Mouse (Mus musculus): ENCODE measurements around the gene Mfsd4b1. TPM values are rescaled to one million over a fixed set of nuclear protein-coding genes. Genes with fewer than 3 reads are reported as not detected.
"Not testable (repeated sequence)": the region's sequence is repeated elsewhere in the genome, so short reads cannot be mapped to it uniquely, and the experiment has no call there.

Mfsd4b1 gene
- polyA plus RNA-seq, 1 experiment from 2014 or later = 0.56 TPM

- Histone ChIP-seq H3K4me1 (replicated peaks) (no peaks in the 10 kb centered on the region), H3K27ac (no peak overlapping the region), H3K4me2 (no peak overlapping the region), H3K9ac (no peak overlapping the region), H3K4me3 (replicated peaks) (no peak overlapping the region), H3K36me3 (peaks cover 43% of the 10 kb centered on the region), H3K9me3 (replicated peaks) (no peaks in the 10 kb centered on the region), H3K27me3 (no peaks in the 10 kb centered on the region)
- WGBS (ENCODE audit: insufficient replicate concordance) = 73% methylated on average over 2 of the region's 2 CpGs
- DNase-seq (no peak), ATAC-seq (ENCODE audit: low read depth) (no peak)
These were observed 7.8 kb upstream of the Mfsd4b1 start for GRCm38 (mm10) chr10:40032897-40033296.

DNA sequence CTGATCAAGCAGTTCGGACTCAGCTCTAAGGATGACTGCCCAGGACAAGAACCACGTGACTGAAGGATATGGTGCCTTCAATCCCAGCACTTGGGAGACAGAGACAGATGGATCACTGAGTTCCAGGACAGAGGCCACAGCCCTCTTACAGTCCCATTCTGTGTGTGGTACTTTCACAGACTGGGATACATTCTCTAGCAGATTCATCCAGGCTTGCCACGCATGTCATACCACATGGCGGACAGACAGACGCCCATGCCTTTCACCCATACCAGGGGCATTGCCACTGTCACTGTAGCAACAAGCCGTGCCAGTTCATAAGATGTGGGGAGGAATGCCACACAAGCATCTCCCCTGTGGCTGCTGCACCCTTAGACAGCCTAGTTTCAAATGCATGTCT lies 5.6 kb upstream of the Mfsd4b1 start:
- no peak overlapping the region for H3K4me3 ChIP-seq (replicated peaks)
- H3K4me2 ChIP-seq = no peak overlapping the region
- no peak for DNase-seq
- peaks cover 24% of the 10 kb centered on the region for H3K36me3 ChIP-seq
- H3K27me3 ChIP-seq = no peaks in the 10 kb centered on the region
- WGBS (ENCODE audit: insufficient replicate concordance) = 87% methylated on average over 6 of the region's 6 CpGs
- ATAC-seq (ENCODE audit: low read depth) = no peak
- H3K27ac ChIP-seq = no peak overlapping the region
- H3K4me1 ChIP-seq (replicated peaks) = no peaks in the 10 kb centered on the region
- H3K9ac ChIP-seq = no peak overlapping the region
- H3K9me3 ChIP-seq (replicated peaks) = no peaks in the 10 kb centered on the region

- H3K27ac ChIP-seq = no peak overlapping the region
- no peak overlapping the region for H3K4me2 ChIP-seq
- no peak overlapping the region for H3K4me3 ChIP-seq (replicated peaks)
- peaks cover 7% of the 10 kb centered on the region for H3K4me1 ChIP-seq (replicated peaks)
- H3K36me3 ChIP-seq = peaks cover 12% of the 10 kb centered on the region
- H3K9ac ChIP-seq = no peak overlapping the region
- no peak for DNase-seq
- ATAC-seq (ENCODE audit: low read depth) = no peak
- WGBS (ENCODE audit: insufficient replicate concordance) = 81% methylated on average over 2 of the region's 2 CpGs
- H3K27me3 ChIP-seq = peaks cover 10% of the 10 kb centered on the region
- no peaks in the 10 kb centered on the region for H3K9me3 ChIP-seq (replicated peaks)
These were observed 4.5 kb upstream of the Mfsd4b1 start for GRCm38 (mm10) chr10:40029610-40030009.

DNA sequence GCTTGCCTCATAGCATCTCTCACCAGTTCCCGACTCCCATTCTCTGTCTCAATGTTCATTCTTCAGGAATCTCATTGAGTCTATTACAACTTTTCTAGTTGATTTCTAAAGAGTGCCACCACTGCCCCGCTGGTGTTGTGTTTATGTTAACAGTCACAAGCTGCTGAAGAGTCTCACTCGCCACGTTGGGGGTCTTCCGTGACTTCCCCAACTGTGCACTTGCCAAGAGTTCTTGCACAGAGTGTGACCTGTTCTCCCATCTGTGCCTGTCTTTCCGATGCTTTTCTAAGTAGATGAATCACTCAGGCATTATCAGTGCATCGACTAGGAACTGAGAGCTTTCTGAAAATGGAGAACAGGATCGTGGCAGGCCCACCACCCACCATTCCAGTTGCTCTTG lies 3.0 kb upstream of the Mfsd4b1 start:
- H3K4me1 ChIP-seq (replicated peaks) = peaks cover 9% of the 10 kb centered on the region
- H3K9me3 ChIP-seq (replicated peaks) = no peaks in the 10 kb centered on the region
- 74% methylated on average over 8 of the region's 8 CpGs for whole genome bisulfite sequencing (ENCODE audit: insufficient replicate concordance)
- H3K27ac ChIP-seq = no peak overlapping the region
- peaks cover 21% of the 10 kb centered on the region for H3K27me3 ChIP-seq
- H3K9ac ChIP-seq = no peak overlapping the region
- H3K4me2 ChIP-seq = no peak overlapping the region
- DNase-seq (no peak), ATAC-seq (ENCODE audit: low read depth) (no peak)
- H3K4me3 ChIP-seq (replicated peaks) = no peak overlapping the region
- 0 out of 2 replicates have a peak, but pooled peaks cover 2% of the 10 kb centered on the region for H3K36me3 ChIP-seq

GRCm38 (mm10) chr10:40026546-40026945 lies 1.5 kb upstream of the Mfsd4b1 start:
- no peaks in the 10 kb centered on the region for H3K36me3 ChIP-seq
- no peaks in the 10 kb centered on the region for H3K9me3 ChIP-seq (replicated peaks)
- H3K27ac ChIP-seq = no peak overlapping the region
- no peak overlapping the region for H3K4me3 ChIP-seq (replicated peaks)
- WGBS (ENCODE audit: insufficient replicate concordance) = 82% methylated on average over 5 of the region's 5 CpGs
- no peak overlapping the region for H3K4me2 ChIP-seq
- H3K27me3 ChIP-seq = peaks cover 33% of the 10 kb centered on the region
- DNase-seq (no peak), ATAC-seq (ENCODE audit: low read depth) (no peak)
- peaks cover 9% of the 10 kb centered on the region for H3K4me1 ChIP-seq (replicated peaks)
- H3K9ac ChIP-seq = no peak overlapping the region

- ATAC-seq (ENCODE audit: low read depth) = no peak
These were observed 492 bp upstream of the Mfsd4b1 start for GRCm38 (mm10) chr10:40025560-40025959.

DNA sequence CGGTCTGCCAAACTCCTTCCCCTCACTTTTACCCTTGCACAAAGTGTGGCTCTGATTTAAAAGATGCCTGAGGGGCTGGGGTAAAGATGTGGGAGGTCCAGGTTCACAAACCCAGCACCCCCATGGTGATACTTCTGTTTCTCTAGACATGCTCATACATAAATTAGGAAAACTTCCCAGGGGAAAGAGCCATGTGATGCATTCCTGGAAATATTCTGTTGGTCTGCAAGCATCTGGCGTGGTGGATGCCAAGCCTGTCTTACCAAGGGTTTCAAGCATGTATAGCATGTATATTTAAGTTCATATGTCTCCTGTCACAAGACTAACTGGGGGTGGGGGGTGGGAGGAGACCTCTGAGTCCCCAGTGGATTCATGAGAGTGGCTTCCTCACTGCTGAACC lies 4.7 kb downstream of the Mfsd4b1 start:
- 42% methylated on average over 2 of the region's 2 CpGs for WGBS (ENCODE audit: insufficient replicate concordance)

More at GRCm38 (mm10) chr10:40025560-40025959, 492 bp upstream of the Mfsd4b1 start:
- Histone ChIP-seq H3K9me3 (replicated peaks) (no peaks in the 10 kb centered on the region), H3K36me3 (no peaks in the 10 kb centered on the region), H3K9ac (no peak overlapping the region), H3K27me3 (peaks cover 39% of the 10 kb centered on the region), H3K4me3 (replicated peaks) (peak overlapping the region; percentile 55), H3K4me2 (peak overlapping the region; percentile 68), H3K27ac (no peak overlapping the region), H3K4me1 (replicated peaks) (peaks cover 9% of the 10 kb centered on the region)
- no peak for DNase-seq
- 61% methylated on average over 8 of the region's 8 CpGs for WGBS (ENCODE audit: insufficient replicate concordance)

GRCm38 (mm10) chr10:40019492-40019891 lies 5.6 kb downstream of the Mfsd4b1 start:
- H3K27ac ChIP-seq = no peak overlapping the region
- H3K4me2 ChIP-seq = no peak overlapping the region
- H3K9me3 ChIP-seq (replicated peaks) = no peaks in the 10 kb centered on the region
- no peak overlapping the region for H3K9ac ChIP-seq
- H3K27me3 ChIP-seq = peaks cover 30% of the 10 kb centered on the region
- H3K36me3 ChIP-seq = no peaks in the 10 kb centered on the region
- H3K4me1 ChIP-seq (replicated peaks) = peaks cover under 1% of the 10 kb centered on the region
- WGBS (ENCODE audit: insufficient replicate concordance) = 64% methylated on average over 3 of the region's 3 CpGs
- H3K4me3 ChIP-seq (replicated peaks) = no peak overlapping the region
- ATAC-seq (ENCODE audit: low read depth) (no peak), DNase-seq (no peak)

More for the DNA sequence above, 4.7 kb downstream of the Mfsd4b1 start:
- Histone ChIP-seq H3K27ac (no peak overlapping the region), H3K36me3 (no peaks in the 10 kb centered on the region), H3K4me1 (replicated peaks) (peaks cover 8% of the 10 kb centered on the region), H3K4me2 (no peak overlapping the region), H3K9ac (no peak overlapping the region), H3K9me3 (replicated peaks) (no peaks in the 10 kb centered on the region), H3K4me3 (replicated peaks) (no peak overlapping the region), H3K27me3 (peaks cover 39% of the 10 kb centered on the region)
- ATAC-seq (ENCODE audit: low read depth) = no peak
- DNase-seq = no peak

GRCm38 (mm10) chr10:40018261-40018860 lies 6.7 kb downstream of the Mfsd4b1 start:
- Histone ChIP-seq H3K9ac (no peak overlapping the region), H3K9me3 (replicated peaks) (no peaks in the 10 kb centered on the region), H3K4me3 (replicated peaks) (no peak overlapping the region), H3K27ac (no peak overlapping the region), H3K36me3 (no peaks in the 10 kb centered on the region), H3K4me1 (replicated peaks) (no peaks in the 10 kb centered on the region), H3K27me3 (peaks cover 23% of the 10 kb centered on the region), H3K4me2 (no peak overlapping the region)
- no peak for DNase-seq
- WGBS (ENCODE audit: insufficient replicate concordance) = 68% methylated on average over 5 of the region's 5 CpGs
- ATAC-seq (ENCODE audit: low read depth) = no peak

DNA sequence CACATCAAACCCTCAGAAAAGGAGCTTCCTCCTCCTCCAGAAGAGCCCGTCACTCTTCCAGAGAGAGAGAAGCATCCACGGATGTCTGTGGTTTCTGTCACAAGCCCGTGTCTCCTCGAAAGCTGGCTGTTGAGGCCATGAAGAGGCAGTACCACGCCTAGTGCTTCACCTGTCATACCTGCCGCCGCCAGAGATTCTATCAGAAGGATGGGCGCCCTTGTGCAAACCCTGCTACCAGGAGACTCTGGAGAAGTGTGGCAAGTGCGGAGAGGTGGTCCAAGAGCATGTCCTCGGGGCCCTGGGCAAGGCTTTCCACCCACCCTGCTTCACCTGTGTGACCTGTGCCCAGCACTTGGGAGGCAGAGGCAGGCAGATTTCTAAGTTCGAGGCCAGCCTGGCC lies 15.5 kb downstream of the Mfsd4b1 start:
- Histone ChIP-seq H3K27me3 (no peaks in the 10 kb centered on the region), H3K9me3 (replicated peaks) (no peaks in the 10 kb centered on the region), H3K4me3 (replicated peaks) (no peak overlapping the region), H3K4me1 (replicated peaks) (no peaks in the 10 kb centered on the region), H3K36me3 (no peaks in the 10 kb centered on the region), H3K27ac (no peak overlapping the region), H3K9ac (no peak overlapping the region), H3K4me2 (no peak overlapping the region)
- no peak for ATAC-seq (ENCODE audit: low read depth)
- WGBS (ENCODE audit: insufficient replicate concordance) = 53% methylated on average over 11 of the region's 11 CpGs
- no peak for DNase-seq

- not testable (repeated sequence) for H3K27me3 ChIP-seq; H3K4me3 ChIP-seq (replicated peaks); H3K4me2 ChIP-seq; DNase-seq; H3K4me1 ChIP-seq (replicated peaks); H3K9ac ChIP-seq; H3K27ac ChIP-seq; ATAC-seq (ENCODE audit: low read depth); H3K36me3 ChIP-seq; H3K9me3 ChIP-seq (replicated peaks)
- 72% methylated on average over 4 of the region's 4 CpGs for WGBS (ENCODE audit: insufficient replicate concordance)
These were observed 16.2 kb downstream of the Mfsd4b1 start for GRCm38 (mm10) chr10:40008847-40009246.

- no peaks in the 10 kb centered on the region for H3K4me1 ChIP-seq (replicated peaks)
- H3K27me3 ChIP-seq = no peaks in the 10 kb centered on the region
- no peak for DNase-seq
- no peak overlapping the region for H3K9ac ChIP-seq
- no peak overlapping the region for H3K27ac ChIP-seq
- no peak overlapping the region for H3K4me2 ChIP-seq
- no peaks in the 10 kb centered on the region for H3K36me3 ChIP-seq
- WGBS (ENCODE audit: insufficient replicate concordance) = 70% methylated on average over 4 of the region's 4 CpGs
- no peak for ATAC-seq (ENCODE audit: low read depth)
- H3K4me3 ChIP-seq (replicated peaks) = no peak overlapping the region
- H3K9me3 ChIP-seq (replicated peaks) = no peaks in the 10 kb centered on the region
These were observed 17.1 kb downstream of the Mfsd4b1 start for GRCm38 (mm10) chr10:40007953-40008352.

Data from liver, embryonic 13.5 days (tissue).